Mouse (Mus musculus): ENCODE results near the gene Dctn1. TPM values are rescaled to one million over a fixed set of nuclear protein-coding genes. Genes with fewer than 3 reads are reported as not detected.

Dctn1 gene
- polyA plus RNA-seq, 1 experiment, result 97.9 TPM

DNA sequence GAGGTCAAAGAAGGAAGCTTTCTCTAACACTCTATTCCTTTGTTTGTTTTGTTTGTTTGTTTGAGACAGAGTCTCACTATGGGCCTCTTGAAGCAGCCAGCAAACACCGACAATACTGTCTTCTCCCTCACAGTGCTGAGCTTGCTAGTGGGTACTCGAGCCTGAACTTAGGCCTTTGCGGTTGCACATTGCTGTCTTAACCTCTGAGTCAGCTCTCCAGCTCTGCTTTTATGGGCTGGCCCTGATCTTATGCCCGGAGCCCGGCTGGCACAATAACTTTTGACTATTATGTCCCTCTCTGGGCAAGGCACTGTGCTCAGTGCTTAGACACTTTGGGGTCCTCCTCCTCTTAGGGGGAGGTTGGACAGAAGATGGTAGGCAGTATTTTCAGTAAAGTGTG, 4.2 kb downstream of the Dctn1 start:
- DNase-seq (ENCODE audit: low spot score), result no peak

DNA sequence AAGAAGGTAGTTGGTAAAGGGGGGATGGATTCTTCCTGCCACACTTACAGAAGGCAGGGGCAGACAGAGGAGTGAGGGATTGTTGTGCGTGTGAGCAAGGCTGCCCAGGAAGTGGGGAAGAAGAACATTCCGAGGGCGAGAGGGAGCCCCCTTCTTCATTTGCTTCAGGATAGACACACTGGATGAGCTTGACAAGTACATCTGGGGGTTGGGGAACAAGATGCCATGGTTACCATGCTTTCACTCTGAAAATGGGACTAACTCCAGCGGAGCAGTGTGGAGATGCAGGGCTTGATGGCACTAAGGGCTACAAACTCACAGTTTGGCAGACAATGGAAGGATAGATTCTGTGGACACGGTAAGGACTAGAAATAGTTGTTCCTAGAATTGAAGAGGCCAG, 5.3 kb downstream of the Dctn1 start:
- no peak for DNase-seq (ENCODE audit: low spot score)

DNA sequence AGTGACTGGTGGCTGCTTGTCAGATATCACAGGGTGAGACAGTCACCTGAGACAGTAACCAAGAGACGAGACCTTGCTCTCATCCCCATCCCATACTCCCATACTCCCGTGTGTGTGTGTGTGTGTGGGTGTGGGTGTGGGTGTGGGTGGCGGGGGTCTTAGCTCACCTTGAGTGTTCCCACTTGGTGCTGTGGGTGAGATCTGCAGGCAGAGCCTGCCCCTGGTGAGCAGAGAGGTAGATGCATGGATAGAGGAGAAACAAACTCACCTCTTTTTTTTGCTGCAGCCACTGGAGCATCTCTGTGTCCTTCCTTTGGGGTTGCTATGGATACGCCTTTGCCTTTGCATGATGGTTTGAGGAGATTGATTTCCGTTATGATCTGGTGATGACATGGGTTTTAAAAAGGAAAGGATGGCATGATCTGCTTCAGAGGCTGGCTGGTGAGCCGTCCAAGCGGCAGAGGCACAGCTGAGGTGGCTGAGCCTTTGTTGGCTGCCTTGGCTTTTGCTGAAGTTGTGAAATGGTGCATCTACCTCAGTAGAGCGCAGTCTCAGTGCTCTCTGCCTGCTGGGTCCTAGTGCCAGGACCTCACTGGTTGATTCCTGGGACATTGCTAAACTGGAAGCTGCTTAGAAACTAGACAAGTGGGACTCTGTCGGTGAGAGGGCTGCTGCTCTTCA, 6.7 kb downstream of the Dctn1 start:
- no peak for DNase-seq (ENCODE audit: low spot score)

DNA sequence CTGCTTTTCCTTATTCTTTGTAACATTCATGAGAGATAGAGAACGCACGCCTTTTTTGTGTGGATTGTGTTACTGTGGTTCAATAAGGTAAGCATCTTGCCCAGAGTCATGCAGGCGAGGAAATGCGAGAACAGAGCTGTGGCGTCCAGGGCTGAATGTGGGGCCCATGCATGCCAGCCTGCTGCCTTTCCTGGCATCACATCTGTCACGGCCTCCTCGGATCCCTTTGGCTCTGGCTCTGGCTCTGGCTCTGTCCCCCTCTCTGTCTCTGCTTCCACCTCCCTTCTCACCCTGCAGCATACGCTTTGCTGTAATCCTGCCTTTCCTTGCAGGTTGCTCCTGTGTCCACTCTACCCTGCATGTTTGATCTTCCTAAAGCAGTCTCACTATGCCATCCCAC, 10.3 kb downstream of the Dctn1 start:
- DNase-seq (ENCODE audit: low spot score), result no peak

DNA sequence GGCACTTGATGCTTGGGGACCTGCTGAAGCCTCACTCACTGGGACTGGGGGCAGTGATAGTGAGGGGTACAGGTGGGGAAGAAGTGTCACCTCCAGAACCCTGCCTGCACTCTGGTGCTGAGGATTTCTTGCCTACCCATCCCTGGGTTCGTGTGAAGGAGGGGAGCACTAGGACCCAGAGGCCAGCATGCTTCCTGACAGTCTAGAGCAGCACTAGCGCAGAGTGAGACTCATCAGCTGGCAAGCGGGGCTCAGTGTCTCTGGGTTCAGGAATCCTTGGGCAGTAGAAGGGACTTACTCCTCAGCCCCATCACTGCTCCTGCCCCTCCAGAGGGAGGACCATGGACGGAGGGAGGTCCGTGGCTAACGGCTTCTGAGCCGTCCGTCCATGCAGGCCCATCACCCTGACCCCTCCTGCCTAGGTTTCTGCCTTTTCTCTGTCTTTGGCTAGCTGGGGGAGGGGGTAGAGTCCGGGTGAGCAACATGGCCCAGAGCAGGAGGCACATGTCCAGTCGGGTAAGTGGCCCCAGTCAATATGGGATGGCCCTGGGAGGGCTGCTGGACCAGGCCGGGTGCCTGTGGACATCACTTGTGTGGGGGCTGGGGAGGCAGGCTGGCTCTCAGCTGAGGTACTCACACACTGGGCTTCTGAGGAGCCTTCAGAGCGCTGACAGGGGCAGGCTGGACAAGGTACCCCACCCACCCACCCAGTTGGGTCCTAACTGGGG, 13.8 kb downstream of the Dctn1 start:
- DNase-seq (ENCODE audit: low spot score), result no peak

DNA sequence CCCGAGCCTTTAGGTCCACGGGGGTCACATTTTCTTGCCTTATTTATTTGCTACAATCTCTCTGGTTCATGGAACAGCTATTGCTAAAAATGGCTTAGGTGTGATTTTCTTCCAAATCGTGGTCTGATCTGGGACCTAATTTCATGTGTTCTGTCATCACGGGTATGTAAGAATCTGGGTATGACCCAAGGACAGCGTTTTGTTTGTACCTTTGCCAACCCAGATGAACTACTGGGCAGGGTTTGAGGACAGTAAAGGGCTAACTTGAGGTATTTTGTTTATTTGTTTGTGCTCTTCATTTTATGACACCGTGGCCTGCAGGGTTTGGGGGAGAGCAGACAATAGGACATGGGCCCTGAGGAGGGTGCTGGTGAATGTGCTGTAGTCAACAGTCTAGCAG, 14.9 kb downstream of the Dctn1 start:
- no peak for DNase-seq (ENCODE audit: low spot score)

DNA sequence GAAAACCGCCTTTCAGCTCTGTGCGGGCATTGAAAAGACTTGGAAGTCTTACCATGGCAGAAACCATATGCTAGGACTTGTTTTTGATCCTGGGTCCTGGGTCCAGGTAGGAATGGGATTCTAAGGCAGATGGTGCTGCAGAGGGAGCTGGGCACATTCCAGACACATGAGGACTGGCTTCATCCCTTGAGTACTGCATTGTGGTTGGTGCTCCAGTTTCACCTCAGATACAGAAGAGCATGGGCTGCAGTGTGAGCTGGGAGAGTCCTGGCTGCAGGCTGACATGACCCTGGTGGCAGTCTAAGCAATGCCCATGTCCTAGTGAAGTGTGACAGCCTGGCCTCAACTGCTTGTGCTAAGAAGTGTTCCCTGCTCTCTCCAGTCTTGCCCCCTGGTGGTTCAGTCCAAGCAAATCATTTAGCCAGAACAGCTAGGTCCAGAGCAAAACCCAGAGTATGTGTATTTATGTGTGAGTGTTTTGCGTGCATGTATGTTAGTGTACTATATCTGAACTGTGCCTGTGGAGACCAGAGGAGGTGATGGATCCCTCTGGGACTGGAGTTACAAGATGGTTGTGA, 19.2 kb downstream of the Dctn1 start:
- no peak for DNase-seq (ENCODE audit: low spot score)

DNA sequence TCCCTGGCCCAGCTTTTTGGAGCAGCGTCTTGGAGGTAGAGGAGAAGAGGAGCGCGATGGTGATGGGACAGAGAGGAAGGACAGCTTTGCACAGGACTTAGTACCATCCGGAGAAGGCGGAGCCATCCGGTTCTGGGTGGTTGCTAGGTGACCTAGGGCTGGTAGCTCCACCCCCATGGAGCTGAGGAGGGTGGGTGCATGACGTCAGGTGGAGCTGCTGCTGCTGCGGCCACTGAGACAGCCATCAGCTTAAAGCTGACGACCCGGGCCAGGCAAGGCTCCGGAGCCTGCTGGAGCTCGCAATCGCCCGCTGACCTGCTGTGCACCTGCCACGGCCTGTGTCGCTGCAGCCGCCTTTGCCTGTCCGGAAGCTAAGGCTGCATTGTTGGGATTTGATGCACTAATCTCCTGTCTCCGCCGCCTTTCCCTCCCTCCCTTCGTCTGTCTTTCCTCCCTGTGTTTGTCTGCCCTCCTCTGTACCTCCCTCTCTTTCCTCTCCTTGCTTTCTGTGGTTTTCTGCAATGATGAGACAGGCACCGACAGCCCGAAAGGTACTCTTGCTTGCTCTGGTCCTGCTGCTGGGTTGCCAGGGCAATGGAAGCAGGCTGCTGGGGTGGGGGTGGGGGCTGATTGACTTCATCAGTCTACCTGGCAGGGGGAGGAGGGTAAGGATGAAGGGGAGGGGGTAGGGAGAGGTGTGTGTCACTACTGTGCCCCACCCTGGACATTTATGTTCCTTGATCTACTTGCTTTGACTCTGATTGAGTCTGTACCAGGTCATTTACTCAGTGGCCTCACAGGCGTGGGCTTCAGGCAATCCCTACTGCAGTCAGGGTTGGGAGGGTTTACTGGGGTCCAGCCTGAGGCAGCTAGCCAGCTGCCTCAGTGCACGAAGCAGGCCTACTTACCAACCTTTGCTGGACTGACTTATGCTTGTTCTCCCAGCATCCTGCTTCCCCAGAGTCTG, 20.5 kb downstream of the Dctn1 start:
- DNase-seq (ENCODE audit: low spot score), result no peak

DNA sequence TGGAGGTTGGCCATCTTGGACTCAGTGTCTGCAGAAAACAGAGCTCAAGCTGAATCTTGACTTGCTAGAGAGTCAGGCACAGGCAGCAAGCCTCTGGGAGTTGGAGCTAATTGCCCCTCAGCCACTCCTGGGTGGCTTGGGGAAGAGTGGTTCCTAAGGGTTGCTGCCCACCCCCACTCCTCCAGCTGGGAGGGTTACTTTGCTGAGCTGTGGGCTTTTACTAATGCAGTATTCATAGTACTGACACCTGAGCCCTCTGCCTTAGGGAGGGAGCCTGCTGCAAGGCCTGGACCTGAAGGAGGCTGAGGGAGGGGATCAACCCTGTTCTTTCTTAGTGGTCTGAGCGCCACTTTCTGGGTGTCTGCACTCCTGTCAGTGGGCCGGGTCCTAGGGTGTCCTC, 21.2 kb downstream of the Dctn1 start:
- no peak for DNase-seq (ENCODE audit: low spot score)

DNA sequence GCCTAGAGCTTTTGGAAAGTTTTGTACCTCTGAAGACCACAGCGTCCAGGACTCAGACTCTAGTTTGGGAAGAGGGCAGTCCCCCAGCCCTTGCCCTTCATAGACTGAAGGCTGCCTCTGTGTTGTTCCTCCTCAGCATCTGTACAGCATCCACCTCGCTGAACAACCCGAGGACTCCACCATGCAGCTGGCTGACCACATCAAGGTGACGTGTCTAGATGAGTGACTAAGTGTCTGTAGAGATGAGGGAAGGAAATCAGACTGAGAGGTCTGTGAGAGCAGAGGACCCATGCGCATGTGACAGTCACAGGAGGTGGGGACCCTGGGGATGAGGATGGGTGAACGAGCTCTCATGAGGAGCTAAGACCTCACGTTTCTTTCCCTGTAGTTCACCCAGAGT, 27.9 kb downstream of the Dctn1 start:
- DNase-seq (ENCODE audit: low spot score), result no peak

DNA sequence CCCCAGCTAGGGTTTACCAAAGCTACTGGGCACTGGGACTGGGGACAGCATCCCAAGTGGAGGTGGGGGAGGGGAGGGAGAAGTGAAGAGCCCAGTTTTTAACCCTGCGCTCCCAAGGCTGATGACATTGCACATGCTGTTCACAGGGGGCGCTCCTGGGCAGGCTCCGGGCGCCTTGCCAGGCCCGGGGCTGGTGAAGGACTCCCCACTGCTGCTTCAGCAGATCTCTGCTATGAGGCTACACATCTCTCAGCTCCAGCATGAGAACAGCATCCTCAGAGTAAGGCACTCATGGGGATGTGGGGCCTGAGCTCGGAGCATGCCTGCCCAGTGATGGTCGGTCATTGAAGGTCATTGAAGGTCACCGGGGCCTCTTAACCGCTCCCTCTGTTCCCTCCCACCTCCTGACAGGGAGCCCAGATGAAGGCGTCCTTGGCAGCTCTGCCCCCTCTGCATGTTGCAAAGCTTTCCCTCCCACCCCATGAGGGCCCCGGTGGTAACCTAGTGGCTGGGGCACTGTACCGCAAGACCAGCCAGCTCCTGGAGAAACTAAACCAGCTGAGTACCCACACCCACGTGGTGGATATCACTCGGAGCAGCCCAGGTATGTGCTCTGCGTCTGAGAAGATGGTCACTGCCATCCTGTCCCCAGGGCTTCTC, 31.8 kb downstream of the Dctn1 start:
- DNase-seq (ENCODE audit: low spot score), result no peak

DNA sequence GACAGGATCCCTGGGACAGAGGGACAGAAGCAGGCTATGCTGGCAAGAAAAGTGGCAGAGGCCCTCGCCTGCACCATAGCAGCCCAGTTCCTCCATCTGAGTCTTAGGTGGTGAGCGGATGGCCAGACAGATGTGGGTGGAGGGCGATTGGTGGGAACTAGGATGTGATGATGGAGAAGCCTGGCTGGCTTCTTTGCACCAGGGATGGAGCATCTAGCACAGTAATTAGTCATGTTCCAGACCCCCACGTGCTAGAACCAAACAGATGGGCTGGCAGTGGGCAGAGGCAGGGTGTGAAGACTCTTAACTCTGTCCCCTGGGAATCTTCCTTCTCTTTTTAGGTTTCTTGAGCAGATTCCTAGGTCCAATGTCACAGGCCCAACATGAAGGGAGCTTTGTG, 37.6 kb downstream of the Dctn1 start:
- no peak for DNase-seq (ENCODE audit: low spot score)

DNA sequence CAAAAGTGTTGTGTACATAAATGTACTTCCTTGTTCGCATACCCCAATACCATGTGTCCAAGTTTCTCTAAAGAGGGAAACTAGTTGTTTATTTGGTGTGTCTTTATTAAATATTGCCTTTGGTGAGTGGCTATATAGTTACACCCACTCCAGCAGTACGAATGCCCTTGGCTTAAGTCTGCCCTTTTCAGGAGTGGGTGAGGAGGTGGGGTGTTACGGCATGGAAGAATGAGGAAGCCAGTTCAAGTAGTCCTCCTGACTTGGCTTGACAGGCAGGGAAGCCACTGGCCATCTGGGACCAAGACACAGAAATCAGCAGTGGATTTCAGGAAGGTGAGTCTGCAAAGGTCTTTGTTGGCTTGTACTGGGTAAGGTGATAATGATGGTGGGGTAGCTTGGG, 40.1 kb downstream of the Dctn1 start:
- no peak for DNase-seq (ENCODE audit: low spot score)

DNA sequence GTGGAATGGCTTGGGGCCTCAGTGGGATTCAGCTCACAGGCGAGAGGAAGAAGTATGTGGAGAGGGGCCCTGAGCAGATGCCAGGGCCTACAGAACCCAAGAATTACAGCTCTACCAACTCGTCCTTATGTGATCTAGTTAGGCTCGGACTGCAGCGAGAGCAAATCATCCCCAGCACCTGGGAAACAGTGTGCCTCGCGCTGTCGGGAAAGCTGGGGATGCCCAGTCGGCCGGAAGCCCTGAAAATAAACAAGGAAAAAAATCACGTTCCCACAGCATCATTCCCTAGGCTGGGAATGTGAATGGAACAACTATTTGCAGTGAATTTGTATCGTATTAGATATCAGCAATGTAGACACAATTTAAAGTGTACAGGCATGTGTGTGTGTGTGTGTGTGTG, 40.6 kb downstream of the Dctn1 start:
- DNase-seq (ENCODE audit: low spot score), result no peak

DNA sequence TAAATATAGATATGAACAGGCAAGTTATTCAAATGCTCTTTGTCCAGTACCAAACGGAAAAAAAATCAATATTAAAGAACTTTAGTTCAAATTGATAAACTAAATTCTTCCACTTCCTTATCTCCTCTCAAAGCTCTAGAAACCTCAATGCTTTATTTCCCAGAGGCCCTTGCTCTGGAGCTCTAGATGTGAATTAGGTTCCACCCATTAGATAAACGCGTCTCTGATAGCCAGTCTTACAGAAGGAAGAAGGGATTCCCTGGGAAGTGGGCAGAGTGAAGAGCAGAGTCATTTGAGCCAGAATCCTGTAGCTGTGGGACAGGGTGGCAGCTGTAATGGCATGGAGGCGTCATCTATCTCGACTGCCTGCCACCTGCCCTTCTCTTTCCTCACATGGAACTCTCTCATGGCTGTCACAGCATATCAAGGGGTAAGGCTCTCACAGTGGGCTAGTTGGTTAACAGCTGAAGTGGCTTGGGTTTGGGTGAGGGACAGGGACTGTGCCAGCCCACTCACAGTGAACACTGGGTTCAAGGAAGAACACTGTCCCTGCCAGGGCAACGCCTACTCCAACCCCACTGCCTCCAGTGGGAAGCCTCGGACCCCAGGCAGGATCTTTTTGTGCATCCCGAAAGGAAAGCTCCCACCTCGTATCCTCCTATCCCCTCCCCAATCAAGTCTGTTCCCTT, 41.8 kb downstream of the Dctn1 start:
- DNase-seq (ENCODE audit: low spot score), result no peak

DNA sequence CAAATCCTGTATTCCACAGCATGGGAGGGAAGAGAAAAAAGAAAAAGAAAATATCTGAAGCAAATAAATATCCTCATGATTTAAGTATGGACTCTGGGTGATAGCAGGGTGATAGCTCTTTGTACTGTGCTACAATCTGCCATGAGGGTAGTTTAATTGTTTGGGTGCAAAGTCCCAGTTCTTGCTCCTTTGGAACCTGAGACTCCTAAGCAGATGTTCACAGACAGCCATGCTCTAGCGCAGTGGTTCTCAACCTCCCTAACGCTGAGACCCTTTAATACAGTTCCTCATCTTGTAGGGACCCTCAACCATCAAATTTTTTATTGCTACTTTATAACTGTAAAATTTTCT, 42.3 kb downstream of the Dctn1 start:
- DNase-seq (ENCODE audit: low spot score), result no peak

DNA sequence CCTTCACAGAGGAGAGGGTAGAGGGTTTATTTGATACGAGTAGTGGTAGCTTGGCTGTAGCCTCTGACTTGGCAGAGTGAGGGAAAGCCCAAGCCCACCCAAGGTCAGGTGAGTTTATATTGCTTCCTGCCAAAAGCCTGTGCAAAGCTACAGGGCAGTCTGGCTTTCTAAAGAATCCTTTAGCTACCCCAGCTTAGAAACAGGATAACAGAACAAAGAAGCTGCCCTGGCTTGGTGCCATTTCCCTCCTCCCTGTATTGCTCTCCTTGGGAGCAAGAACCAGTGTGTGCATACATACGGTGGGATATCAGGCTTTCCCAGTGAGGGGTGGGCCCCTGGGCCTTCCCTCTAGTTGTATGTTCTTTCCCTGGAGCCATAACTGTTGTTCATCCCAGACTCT, 44.8 kb downstream of the Dctn1 start:
- DNase-seq (ENCODE audit: low spot score), result no peak

DNA sequence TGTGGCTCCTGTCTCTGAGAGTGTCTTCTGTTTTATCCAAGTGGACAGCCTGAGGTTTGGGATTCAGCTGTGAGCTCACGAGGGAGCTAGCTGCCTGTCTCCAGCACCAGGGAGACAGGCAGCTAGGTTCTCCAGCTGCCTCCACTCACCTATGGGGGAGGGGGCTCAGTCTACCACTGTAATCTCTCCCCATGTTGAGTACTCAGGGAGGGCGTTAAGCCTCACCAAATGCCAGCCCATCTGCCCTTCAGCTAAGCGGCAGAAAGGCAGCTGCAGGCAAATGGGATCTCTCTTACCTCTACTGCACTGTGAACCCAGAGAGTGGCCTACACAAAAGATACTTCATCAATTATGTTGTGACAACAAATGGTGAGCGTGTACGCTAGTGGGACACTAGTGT, 45.8 kb downstream of the Dctn1 start:
- no peak for DNase-seq (ENCODE audit: low spot score)

DNA sequence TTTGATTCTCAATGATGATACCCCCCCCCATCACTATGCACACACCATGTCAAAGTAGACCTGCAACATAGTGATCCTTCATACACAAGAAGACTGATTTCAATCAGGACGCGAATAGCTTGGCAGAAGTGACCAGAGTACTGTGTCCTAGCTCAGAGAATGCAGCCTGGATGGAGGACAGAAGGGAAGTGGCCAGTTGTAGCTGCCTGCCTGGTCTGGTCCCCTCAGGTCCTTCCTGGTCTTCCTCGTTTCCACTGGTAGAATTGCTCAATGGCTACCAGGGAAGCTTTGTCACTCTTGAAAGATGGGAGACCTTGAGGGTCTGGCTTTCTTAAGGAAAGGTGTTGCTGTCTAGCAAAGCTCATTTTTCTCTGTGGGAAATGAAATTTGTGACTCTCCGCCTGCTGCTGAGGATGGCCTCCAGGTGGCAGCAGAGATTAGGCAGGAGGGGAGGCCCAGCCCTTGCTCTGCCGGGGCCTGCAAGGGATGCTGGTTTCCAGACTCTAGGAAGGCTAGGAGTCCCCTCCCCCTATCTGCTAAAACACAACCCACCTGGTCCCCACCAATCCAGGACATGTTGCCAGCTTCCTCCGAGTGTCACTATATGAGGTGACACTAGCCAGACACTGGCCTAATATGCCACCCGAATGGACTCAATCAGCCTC, 49.4 kb downstream of the Dctn1 start:
- DNase-seq (ENCODE audit: low spot score), result no peak

DNA sequence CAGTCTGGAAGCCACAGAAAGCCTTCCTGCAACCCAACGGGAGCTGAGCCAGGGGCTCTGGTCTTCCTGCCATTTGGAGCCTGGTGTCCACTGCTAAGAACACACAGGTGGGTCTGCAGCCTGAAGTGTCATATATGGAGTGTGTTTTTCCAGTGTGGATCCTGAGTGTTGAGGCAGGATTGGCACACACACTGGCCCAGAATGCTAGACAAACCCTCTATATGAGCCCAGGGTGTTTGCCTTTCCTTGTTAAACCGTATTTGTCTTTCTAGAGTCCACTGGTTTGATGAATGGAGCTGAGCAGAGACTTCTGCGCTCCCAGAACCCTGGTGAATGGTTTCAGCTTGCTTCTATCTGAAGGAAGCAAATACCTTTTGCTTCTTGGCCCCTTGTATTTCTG, 54.1 kb downstream of the Dctn1 start, which contains the start of gene Slc4a5:
Gene Slc4a5 (plus strand): TSS at position 15 of the 400 bp plus-strand sequence.
- DNase-seq (ENCODE audit: low spot score), result no peak

DNA sequence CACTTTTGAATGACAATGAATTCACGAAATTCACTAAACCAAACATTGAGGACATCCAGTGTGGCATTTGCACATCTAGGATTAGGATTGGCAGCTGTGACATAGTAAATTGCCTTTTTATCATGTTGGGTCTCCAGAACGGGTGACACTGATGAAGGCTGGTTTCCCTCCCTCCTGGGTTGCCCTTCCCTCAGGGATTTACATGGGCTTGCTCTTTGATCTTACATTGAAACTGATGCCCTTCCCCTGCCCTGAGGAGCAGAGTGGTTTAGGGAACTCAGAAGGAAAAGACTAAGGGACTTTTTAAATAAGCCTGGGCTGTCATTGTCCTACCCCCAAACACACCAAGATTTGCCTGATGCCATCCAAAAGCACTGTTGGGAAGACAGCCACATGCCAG, 65.8 kb downstream of the Dctn1 start:
- DNase-seq (ENCODE audit: low spot score), result no peak

Data from urinary bladder, adult 2 months (tissue).